Mouse (Mus musculus): ENCODE measurements around the gene Irgm1.
A peak's percentile ranks its signal among the peaks of the same experiment; 100 is the strongest.
"Not testable (repeated sequence)": the region's sequence is repeated elsewhere in the genome, so short reads cannot be mapped to it uniquely, and the experiment has no call there.

Gene Irgm1

DNA sequence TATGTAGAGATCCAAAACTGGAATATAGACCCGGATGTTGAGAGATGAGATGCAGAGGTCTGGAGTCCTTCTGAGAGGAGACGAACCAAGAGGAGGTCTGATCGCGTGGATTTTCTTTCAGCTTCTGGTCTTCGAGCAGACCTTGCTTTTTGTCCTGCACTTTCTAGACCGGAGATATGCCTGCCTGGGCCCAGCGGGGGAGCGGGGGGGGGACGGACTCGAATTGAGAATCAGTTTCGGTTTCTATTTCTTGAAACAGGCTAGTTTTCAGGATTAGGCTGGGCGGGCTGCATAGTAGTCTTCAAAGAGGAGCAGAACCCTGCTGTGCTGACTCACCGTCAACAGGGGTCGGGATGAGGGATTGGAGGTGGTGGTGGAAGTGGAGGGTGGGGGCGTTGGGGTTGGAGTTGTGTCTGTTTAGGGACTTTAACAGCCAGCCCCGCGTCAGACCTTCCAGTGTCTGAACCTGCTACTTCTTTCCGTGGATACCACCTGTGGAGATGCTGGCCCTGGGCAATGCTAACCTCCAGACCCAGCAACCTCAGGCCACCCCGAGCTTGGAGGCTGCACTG, at the start of gene Irgm1:
Gene Irgm1 (minus strand): TSS at position 483 of the 572 bp plus-strand sequence.
- DNase-seq (ENCODE audit: low spot score): peak; percentile 48

DNA sequence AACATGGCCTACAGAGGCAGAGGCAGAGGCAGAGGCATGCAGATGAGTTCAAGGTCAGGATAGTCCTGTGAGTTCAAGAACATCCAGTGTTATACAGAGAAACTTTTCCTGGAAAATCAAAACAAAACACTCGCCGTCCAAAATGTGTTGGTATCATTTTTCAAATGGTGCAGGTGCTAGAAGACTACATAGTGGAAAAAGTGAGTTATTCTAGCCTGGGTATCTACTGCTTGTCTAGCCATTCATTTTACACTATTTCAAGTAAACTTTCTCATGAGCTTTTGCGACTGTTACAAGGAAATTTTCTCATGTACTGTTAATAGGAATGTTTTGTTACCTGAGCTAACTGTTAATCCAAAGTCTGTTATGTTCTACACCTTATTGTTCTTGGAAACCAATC, 46.9 kb upstream of the Irgm1 start:
- no peak for DNase-seq (ENCODE audit: low spot score)

DNA sequence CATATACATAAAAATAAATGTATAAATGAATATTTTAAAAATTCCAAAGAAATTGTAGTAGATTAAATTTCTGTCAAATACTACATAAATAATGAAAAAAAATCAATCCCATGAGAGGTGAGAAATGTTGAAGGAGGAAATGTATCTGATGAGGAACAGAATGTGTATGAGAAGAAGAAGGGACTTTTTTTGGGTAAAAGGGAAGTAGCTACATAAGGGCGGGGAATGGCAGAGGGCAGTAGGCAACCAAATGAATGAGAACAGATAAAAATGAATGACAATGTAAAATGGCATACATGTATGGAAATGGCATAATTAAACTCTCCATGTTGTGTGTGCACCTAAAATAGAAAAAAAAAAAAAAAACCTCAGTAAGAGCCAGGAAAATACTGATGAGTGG, 42.1 kb upstream of the Irgm1 start:
- no peak for DNase-seq (ENCODE audit: low spot score)

DNA sequence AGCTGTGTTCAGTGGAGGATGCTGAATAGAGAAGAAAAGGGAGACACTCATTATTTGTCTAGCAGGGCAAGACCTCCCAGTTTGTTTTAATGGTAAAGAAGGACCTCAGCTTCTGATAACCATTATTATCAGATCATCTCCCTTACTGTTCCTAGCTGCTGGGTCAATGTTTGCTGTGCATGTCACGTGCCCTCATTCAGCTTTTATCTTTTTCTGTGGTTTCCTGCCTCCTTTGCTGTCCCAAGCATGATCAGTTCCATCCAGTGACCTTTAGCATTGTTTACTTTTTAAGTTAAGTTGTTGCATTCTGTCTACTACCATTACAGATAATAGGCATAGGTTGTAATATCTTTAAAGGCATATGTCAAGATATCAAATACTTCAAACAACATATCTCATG, 37.0 kb upstream of the Irgm1 start:
- DNase-seq (ENCODE audit: low spot score): no peak

DNA sequence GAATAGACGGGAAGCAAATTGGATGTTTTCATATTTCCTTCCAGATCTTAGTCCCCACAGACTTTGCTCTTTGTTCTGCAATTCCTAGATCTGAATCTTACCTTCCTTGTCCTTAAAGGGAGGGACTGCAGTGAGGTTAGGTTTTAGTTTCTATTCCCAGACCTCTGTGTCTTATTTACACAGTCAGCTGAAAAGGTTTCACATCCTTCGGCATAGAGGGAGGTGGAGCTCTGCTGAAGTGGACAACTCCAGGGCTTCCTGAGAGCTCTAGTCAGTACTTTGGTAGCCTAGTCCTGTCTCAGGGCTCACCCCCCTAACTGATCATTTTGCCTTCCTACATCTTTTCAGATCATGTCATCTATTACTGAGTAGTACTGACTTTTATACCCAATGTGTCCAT, 30.5 kb upstream of the Irgm1 start, which contains the start of gene Gm5431:
Gene Gm5431 (minus strand): TSS at position 194 of the 400 bp plus-strand sequence.
- no peak for DNase-seq (ENCODE audit: low spot score)

DNA sequence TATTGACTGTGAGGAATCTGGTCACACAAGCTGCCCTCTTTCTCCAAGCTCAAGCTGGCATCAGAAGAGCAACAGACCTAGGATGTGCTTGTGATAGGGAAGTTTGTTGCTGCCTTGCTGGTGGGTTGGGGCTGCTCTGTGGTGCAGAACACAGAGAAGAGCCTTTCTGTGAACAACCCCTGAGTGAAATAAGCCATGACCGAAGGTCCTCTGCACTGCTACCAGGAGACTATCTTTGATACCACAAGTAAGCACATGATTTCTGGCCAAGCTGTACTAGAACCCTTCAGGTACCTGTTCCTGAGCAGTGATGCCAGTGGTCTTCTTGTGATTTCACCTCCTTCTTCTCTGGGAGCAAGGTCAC, 30.1 kb upstream of the Irgm1 start:
- DNase-seq (ENCODE audit: low spot score): not testable (repeated sequence)

DNA sequence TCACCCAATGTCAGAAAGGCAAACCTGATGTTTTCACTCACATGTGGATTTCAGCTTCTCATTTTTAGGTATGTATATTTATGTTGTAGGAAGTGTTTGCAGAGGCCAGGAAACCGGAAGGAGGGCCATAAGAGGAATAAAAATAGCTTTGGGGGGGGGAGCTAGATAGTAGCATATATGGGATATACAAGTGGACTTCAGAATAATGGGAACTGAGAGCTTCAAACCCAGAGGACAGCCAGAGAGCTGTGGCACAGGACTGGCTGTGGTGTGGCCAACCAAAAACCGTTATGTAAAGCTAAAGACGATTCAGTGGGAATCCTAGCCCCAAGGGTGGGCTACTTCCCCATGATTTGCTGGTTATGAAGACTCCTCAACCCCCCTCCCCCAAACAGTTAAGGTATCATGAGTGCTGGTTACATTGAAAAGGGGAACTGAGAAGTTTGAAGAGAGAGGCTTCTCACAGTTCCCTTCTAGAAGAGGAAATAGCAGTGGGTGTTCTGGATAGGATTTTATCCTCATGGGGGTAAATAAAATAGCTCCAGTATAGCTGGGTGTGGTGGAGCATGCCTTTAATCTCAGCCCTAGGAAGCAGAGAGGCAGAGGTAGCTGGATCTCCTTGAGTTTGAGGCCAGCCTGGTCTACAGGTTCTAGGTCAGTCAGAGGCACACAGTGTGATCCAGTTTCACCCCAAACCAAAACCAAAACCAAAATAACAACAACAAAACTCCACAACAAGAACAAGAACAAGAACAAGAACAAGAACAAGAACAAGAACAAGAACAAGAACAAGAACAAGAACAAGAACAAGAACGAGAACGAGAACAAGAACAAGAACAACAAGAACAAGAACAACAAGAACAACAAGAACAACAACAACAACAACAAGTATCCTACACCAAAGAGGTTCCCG, 29.4 kb upstream of the Irgm1 start:
- DNase-seq (ENCODE audit: low spot score): not testable (repeated sequence)

DNA sequence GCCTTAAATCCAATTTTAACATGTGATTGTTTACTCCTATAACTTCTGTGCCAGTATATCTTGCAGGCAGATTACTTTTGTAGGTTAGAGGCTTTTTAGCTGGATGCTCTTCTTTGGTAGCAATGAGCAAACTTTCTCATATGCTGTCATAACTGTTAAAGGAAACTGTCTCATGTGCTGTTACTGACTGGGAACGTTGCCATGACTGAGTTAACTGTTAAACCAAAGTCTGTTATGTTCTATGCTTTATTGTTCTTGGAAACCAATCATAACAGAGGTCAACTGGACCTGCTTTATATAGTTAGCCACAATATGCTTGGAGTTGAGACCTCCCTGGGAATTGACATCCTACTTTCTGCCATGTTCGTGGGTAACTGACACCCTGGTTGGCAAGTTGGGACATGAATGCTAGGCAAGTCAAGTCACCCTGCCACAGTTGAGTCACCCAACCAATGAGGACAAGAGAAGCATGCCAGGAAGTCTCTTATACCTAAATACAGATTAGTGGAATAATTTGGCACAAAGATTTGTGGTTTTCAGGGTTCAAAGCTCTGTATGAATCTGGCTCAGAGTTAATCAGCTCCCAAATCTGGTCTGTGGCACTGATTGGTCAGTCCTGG, 27.4 kb upstream of the Irgm1 start:
- no peak for DNase-seq (ENCODE audit: low spot score)

DNA sequence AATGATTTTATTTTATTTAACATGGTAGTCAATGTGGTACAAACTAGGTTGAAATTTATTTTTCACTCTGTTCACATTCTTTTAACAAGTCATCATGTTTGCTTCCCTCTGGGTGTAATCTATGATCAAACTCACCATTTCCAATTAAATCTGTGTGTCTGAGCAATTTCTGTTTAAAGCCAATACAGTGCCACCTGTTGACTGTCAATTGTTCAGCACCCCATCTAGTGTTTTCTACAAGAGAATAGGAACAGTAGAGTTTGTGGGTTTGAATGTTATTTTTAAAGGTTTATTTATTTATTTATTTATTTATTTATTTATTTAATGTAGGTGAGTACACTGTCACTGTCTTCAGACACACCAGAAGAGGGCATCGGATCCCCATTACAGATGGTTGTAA, 5.2 kb upstream of the Irgm1 start:
- no peak for DNase-seq (ENCODE audit: low spot score)

DNA sequence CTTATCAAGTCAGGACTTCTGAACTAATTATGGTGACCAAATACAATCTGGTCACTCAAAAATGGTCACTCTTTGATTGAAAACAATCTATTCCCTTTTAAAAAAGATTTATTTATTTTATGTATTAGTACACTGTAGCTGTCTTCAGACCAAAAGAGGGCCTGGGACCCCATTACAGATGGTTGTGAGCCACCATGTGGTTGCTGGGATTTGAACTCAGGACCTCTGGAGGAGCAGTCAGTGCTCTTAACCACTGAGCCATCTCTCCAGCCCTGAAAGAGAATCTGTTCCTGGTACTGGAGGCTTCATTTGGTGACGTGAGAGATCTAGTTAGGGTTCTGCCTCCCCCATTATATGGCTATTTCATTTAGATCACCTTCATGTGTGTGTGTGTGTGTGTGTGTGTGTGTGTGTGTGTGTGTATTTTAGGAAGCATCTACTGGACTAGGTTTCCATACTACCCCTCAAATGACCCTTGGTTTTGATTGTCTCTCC, 3.9 kb upstream of the Irgm1 start:
- not testable (repeated sequence) for DNase-seq (ENCODE audit: low spot score)

DNA sequence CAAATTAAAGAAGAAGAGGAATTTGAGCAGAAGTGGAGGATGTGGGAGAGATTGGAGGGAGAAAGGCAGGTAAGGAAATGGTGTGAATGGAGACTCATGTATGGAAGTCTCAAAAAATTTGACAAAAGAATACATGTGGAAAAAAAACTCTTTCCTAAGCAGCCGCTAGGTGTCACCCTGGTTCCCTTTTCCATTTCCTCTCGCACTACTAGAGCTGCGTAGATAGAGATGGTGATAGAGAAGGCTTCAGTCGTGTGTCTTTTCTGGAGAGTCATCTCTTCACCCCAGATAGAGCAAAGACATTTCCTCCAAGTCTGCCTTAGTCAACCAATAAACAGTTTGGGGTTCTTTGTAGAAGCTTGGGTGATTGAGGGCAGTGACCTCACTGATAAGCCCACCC, 3.0 kb upstream of the Irgm1 start:
- DNase-seq (ENCODE audit: low spot score): no peak

DNA sequence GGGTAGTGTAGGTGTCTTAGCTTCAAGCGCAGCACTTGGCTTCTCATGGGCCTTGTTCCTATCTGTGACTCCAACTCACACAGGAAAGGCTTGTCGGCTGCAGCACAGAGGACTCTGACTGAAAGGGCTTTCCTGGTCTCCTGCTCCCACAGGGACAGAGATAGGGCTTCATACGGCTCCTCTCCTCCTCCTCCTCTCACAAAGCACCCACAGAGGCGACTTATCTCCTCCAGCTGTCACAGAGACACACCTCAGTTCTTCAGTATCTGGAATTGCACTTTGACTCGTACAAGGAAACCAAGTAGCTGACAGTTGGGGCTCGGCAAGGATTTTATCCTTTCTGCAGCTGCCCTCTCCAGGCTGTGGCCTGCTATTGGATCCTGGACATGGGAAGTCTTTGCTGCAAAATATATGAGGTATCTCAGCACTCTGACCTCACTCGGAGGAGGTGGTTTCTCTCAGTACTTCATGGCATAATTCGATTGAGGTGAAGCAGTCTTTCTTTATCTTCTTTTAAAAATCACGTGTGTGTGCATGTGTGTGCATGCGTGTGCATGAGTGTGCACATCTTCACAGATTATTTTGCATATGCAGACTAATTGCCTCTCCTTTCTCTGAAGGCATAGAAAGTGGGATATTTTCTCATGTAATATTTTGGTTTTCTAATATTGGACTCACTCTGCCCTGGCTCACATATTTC, 2.3 kb upstream of the Irgm1 start:
- DNase-seq (ENCODE audit: low spot score): no peak

DNA sequence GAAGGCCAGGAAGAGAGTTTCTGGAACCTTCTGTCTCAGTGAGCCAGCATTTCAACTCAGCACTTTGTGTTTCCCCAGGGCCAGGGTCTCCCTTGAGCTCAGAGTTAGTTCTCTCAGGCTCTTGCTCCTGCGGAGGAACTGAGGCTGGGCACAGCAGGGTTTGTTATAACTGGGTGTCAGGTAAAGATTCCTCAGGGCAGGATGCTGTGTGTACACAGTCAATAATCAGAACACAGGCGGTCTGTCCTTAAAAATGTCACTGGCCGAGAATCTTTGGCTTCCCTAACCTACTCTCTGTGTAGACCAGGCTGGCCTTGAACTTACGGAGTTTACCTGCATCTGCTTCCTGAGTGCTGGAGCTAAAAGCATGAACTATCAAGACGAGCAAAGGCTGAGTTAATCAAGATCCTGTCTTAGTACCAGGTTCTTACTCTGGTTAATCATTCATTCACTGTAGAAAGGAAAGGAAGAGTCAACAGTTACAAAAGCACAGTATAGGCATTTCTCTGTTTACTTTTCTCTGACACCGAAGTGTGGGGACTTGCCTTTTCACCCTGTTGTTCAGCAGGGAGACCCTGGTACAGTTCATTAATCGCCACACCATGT, 1.3 kb upstream of the Irgm1 start:
- no peak for DNase-seq (ENCODE audit: low spot score)

DNA sequence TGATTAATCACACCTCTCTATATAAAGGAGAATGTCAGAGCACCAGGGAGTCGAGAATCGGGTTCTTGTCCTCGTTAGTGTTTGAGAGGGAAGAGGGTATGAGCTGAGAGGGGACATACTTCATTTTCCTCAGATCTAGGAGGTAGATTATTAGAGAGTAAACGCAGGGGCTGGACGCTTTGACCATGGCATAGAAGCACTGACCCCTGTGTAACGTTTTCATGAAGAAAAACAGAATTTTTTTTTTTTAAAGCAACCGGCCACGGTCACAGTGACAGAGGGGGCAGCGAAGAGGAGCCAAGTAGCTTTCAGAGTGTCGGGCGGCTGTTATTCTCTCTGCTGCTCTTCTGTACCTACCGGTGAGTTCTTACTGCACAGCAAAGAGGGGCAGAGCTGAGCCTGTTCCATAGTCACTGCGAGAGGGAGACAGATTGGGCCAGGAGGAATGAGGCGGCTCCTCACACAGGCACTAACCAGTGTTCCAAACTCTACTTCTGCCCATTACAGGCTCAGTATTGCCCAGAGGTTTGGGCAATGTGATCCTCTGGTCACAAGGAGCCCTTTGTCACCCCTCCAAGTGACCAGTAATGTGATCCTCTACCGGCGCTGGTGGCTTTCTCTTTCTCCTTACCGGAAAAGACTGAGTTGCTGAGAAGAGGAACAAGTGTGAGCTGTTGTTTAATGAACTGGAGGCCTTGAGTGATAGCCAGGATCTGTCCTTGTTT, 496 bp upstream of the Irgm1 start:
- DNase-seq (ENCODE audit: low spot score): no peak

DNA sequence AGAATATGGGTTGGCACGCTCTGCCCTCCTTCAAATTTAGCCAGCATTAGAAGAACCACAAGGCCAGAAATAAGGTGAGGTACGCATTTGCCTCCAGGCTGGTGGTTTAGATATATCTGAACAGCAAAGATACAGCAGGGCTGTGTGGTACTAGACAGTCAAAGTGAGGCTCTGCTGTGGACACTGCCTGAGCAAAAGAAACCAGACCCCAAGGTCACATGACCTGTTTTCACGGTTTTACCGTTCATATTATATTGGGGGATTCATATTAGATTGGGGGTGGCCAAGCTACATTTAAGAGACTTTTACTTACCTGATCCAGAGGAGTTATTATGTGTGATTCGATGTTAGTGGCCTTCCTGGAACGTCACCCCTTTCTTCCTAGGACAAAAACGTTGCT, 702 bp downstream of the Irgm1 start:
- no peak for DNase-seq (ENCODE audit: low spot score)

DNA sequence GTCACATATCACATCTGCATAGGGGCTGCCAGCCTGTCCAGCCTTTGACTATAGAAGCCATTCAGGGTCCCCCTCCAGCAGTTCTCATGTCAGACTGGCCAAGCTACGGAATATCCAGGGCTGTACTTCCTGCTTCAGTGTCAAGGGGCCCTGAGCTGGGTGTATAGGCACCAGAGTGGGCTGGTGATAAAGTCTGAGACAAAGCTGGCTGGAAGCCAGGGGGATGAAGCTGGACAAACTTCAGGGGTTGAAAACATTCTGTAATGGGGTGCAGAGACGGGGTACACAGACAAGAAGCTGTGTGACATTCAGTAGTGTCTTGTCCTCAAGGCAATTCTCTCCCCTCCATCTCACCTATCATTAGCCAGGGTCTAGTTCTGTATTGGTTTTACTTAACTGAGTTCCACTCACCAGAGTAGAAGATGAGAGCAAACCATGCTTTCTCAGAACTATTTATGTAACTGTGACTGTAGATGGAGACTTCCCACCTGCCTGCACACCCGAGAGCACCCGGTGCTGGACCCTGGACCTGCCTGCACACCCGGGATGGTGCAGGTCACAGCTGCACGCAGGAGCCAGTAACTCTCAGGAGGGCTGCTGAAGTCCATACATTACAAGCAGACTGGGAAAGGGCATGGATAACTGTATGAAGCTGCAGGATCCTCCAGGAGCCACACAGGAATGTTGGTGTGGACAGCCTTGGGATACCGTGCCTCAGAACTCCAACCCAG, 1.9 kb downstream of the Irgm1 start:
- no peak for DNase-seq (ENCODE audit: low spot score)

DNA sequence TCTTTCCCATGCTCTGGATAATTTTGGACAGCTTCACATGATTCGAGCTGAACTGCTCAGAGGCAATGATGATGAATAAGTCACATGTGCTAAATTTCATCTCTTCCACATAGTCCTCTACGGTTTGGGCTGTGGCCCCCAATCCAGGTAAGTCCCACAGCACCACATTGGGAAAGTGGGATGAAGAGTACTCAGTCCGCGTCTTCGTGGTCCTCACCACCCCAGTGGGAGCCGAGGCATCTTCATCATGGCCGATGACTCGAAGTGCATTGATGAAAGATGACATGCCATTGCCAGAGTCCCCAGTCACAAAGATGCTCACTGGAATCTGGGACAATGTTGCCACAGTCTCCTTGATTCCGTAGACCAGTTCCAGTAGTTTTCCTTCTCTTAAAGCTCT, 5.0 kb downstream of the Irgm1 start:
- DNase-seq (ENCODE audit: low spot score): no peak

DNA sequence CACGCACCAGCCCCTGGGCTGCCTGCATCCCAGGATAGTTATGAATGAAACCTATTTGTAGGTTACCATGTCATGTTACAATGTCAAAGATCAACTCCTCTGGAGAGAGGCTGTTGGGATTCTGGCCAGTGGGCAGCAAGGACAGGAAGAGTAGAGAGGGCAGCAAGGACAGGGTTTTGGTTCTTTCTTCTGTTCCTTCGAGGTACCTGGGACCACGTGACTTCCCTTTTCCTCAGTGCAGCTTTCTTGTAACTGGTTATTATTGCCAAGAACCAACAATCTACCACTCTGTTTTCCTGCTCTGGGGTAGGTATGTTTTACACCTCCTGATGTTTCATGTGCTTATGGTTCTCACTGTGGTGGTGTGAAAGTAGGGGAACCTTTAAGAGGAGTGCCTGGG, 7.7 kb downstream of the Irgm1 start:
- no peak for DNase-seq (ENCODE audit: low spot score)

DNA sequence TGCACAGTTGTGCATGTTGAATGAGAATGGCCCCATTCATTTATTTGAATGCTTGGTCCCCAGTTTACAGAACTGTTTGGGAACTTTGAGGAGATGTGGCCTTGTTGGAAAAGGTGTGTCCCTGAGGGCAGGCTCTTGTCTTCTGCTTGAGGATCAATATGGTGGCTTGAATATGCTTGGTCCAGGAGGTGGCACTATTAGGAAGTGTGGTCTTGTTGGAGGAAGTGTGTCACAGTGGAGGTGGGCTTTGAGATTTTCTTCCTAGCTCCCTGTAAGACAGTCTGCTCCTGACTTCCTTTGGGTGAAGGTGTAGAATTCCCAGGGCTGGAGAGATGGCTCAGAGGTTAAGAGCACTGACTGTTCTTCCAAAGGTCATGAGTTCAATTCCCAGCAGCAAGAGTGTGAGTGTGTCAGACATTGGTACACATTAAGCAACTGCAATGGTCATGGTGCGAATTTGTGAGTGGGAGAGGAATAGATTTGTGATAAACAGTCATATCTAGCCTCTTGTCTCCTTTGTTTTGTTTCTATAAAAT, 8.6 kb downstream of the Irgm1 start:
- no peak for DNase-seq (ENCODE audit: low spot score)

DNA sequence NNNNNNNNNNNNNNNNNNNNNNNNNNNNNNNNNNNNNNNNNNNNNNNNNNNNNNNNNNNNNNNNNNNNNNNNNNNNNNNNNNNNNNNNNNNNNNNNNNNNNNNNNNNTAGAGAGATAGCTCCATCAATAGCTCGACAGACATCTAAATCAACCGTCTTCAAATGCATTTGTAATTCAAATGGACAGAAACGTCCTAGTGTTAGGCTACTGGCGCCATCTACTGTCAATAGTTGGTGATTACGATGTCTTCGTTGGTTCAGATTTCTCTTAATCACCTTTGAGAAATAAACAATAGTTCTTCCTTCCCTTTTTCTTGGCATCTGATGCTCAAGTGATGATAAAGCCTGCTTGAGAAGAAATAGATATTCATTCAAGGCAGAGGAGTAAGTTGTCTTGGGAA, 12.5 kb downstream of the Irgm1 start:
- DNase-seq (ENCODE audit: low spot score): no peak

Data from ovary, adult 18-20 months (tissue).